Mouse (Mus musculus): Measurements from ENCODE around the gene Zfp982. TPM values are rescaled to one million over a fixed set of nuclear protein-coding genes. Genes with fewer than 3 reads are reported as not detected.

The Zfp982 gene
- polyA plus RNA-seq, 1 experiment from 2014 or later = 4.8 TPM

Other genes with a start within 250 kb of the Zfp982 start
- 0.05 TPM in 1 of 2 replicates, not detected in the other for gene Zfp988, start 186.7 kb upstream of the Zfp982 start, polyA plus RNA-seq (2015; fragmentation: Nextera tagmentation; extraction: Ambion mirVana)
- 0.19 TPM in 1 of 2 replicates, not detected in the other for gene Zfp978, start 131.1 kb upstream of the Zfp982 start, polyA plus RNA-seq (2015; fragmentation: Nextera tagmentation; extraction: Ambion mirVana)
- 0.09 and 0.15 TPM in 2 replicates for gene Gm16503, start 47.8 kb downstream of the Zfp982 start, polyA plus RNA-seq (2015; fragmentation: Nextera tagmentation; extraction: Ambion mirVana)
- 0.10 and 0.15 TPM in 2 replicates for gene Zfp985, start 60.9 kb downstream of the Zfp982 start, polyA plus RNA-seq (2015; fragmentation: Nextera tagmentation; extraction: Ambion mirVana)
- 2.6 and 3.6 TPM in 2 replicates for gene Zfp979, start 150.1 kb downstream of the Zfp982 start, polyA plus RNA-seq (2015; fragmentation: Nextera tagmentation; extraction: Ambion mirVana)
- gene Zfp534, start 210.1 kb downstream of the Zfp982 start, polyA plus RNA-seq (2015; fragmentation: Nextera tagmentation; extraction: Ambion mirVana) = not detected in 2 replicates

Data from heart, embryonic 15.5 days (tissue).